Mouse (Mus musculus): ENCODE data around the gene Anxa2.

The Anxa2 gene

DNA sequence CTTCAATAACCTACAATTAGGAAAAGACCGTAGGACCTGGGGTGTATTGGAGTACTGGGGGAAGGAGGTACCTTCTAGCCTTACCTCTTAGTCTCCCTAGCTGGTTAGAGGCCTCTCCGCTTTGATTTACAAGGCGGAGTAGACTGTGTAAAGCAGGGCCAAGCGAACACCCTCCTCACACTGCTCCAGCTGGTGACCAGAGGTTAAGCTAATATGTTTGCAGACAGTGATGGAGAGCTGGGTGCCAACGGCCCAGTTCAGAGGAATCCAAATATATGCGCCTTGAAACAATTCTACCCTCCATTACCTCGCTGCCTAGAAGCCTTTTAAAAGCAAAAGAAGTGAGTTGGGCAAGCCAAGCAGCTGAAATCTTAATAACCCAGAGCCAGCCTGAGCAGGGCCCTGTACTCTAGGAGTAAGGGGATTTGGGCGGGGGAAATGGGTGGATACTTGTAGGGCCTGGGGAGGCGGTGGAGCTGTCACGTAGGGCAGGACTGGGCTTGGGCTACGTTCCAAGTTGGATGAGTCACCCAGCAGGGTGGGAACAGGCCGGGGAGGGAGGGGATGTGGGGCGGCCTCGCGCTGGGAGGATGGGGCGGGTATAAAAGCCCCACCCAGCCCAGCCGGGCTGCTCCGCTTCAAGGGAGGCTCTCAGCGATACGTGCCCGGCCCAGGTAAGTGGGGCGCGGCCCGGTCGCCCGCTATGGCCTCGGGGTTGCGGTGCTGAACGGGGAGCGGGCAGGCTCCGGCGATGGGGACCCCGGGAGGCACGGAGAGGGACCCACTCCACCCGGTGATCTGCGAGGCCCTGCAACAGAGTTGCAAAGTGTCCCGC, at the start of gene Anxa2:
Gene Anxa2, plus strand, starts transcription at position 555 of the 835 bp plus-strand sequence.
- peak; percentile 48 to 50 for DNase-seq (ENCODE audit: low spot score in 2 of 2)

DNA sequence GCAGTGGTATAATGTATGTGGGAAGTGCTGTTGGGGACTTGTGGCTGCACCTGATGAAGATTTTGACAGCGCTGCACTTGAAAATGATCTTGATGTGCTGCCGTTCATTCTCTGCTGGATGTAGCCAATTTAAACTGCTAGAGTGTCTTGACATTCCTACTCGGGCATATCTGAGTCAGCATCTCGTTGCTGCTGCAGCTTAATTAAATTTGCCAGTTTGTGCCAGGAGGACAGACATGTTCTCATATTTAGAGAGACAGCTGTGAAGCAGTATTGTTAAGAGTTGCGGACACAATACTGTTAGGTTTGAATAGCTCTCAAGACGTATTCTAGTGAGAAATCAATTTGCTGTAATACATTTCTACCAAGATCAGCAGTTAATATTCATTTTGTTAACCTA, 48.7 kb upstream of the Anxa2 start:
- no peak for DNase-seq (ENCODE audit: low spot score in 2 of 2)

DNA sequence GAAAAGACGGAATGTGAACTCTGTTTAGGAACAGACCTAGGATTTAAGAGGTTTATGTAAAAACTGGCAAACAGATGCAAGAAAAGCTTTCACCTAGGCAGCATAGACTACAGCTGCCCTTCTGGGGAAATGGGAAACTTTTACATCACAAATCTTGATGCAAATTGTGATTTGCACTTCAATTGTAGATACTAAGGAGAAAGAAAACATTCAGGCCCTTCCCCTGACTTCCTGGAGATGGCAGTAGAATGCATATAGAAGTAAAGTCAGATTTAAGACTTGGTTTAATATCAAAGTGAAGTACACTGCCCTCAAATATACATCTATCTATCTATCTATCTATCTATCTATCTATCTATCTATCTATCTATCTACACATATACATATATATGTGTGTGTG, 33.9 kb upstream of the Anxa2 start:
- peak in 1 of 2 experiments; percentile 20 for DNase-seq (ENCODE audit: low spot score in 2 of 2)

DNA sequence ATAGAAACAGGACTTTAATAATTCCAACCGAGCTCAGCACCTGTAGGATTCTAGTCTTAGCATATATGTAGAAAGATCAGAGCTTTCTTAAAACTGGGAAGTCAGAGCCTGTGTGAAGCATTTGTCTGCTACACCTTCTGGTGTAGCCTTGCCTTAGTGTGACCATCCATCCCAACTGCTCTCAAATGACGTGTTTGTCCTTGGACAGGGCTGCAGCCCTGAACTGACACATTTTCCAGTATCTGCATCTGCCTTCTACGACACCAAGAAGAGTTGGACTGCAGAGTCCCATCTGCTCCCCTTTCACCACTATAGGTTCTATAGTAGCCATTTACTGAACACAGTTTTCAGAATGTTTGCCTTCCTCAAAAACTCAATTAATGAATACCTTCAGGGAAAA, 22.9 kb upstream of the Anxa2 start:
- DNase-seq (ENCODE audit: low spot score in 2 of 2) = no peak

DNA sequence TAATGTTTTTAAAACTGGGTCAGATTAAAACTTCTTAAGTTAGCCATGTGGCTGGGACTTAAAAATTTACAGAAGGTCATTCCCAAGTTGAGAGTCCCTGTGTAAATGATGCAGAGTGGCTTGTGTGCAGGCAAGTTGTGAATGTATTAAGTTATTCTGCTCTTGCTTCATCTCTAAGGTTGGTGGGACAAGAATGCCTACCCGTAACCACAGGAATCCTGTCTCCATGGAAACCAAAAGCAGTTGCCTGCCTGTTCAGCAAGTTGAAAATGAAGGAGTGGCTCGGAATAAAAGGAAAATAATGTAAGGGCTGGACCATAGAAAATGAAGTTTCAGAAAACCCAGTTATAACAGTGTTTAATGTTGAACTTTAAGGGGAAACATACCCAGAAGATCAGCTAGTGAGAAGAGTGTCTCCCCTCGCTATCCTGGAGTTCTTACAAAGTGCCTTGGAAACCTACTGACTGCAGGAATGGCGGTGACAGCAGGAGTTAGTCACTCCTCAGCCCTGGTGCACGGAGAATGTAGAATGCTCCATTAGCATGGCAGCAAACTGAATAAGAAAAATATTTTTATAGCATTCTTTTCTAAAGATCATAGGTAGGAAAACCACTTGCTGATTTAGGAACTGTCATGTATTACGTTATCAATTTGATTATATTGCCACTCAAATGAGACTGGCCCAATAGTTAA, 21.4 kb upstream of the Anxa2 start:
- DNase-seq (ENCODE audit: low spot score in 2 of 2) = no peak

DNA sequence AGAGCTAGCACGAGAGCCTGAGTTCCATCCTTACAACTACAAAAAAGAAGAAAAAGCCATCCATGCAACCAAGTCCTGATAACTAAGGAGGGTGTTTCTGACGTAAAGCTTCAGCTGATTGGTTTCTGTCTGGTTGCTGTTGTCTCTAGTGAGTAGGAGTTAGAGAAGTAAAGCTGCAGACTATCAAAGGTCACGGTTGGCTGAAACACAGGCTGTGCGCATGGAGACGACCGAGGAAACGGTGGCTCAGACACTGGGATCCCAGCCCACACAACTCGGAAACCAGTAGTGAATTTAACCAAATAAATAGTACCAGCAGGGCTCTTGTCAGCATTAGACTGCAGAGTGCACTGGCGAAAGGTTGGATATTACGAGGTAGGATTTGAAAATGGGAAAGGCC, 18.2 kb upstream of the Anxa2 start:
- DNase-seq (ENCODE audit: low spot score in 2 of 2) = no peak

DNA sequence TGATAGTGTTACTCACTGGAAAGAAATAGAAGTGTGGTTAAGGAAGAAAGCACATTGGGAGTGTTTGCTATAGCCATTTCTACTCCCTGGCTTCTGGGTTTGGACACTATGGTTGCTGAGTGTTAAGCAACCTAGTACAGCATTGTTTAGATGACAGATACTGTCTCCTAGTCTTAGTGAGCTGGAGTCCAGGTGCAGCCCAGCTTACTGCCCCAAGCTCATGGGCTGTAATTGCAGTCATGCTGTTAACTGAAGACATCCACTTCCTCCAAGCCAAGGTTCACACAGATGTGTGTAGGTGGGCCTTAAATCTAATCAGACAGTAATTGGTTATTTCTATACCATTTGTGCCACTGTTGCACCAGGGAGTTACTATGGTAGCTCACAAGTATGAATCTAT, 17.8 kb upstream of the Anxa2 start:
- no peak for DNase-seq (ENCODE audit: low spot score in 2 of 2)

DNA sequence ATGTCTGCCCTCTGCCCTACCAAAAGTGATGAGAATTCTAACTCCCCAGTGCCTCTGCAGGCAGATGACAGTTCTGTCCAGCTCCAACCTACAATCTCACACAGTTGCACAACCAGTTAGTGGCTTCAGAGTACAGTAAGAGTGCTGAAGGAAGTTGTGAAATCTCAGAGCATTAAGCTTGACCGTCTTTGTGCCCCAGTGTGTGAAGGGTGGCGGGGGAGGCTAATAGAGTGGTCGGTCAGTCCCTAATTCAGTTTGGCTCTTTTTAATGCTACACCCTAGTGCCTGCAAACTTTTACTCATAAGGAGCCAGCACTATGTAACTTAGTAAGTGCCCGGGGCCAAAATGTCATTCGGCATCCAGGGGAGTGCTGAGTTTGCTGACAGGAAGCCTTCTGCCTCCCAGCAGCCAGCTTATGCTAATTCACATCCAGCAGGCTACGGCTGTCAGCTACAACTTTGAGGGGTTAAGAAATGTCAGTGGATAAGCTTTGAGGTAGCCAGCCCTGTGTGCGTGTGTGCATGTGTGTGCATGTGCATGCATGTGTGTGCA, 13.5 kb upstream of the Anxa2 start:
- DNase-seq (ENCODE audit: low spot score in 2 of 2) = peak in 1 of 2 experiments; percentile 38

DNA sequence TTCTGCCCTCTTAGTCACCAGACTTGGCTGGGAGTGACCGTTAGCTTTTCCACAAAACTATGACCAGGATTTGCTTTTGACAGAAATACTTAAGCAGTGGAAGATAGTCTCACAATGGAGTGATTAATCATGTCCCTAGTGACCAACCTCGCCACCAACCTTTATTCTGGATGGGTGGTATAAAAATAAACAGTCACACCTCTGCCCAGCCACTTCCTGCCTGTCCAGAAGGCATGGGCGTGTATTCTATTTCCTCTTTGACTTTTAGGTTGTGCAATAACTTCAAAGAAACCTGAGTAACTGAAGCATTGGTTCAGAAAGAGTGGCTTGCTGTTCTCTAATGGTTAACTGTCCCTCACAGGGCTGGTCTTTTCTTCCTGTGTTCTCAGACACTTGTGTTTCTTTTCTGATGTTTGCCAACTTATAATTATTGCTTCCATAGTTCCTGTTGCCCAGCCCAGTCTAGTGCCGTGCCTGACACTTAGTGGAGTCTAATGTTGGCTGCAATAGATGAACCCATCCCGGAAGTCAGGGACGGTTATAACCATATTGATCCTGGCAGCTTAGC, 10.9 kb upstream of the Anxa2 start:
- DNase-seq (ENCODE audit: low spot score in 2 of 2) = no peak

DNA sequence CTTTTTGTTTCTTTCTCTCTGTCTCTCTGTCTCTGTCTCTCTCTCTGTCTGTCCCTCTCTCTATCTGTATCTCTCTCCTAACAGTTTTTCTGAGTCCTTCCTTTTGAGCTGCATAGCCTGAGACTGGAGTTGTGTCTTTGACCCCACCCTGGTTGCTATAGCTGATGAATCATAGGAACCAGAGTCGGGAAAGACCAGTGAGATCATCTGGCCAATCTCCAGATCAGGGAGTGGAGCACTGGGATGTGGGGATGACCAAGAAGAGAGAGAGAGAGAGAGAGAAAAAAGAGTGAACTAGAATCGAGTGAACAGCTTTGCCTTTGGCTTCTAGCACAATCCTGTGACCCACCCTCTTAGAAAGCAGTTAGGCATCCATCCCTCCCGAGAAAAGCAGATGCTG, 10.2 kb upstream of the Anxa2 start:
- no peak for DNase-seq (ENCODE audit: low spot score in 2 of 2)

DNA sequence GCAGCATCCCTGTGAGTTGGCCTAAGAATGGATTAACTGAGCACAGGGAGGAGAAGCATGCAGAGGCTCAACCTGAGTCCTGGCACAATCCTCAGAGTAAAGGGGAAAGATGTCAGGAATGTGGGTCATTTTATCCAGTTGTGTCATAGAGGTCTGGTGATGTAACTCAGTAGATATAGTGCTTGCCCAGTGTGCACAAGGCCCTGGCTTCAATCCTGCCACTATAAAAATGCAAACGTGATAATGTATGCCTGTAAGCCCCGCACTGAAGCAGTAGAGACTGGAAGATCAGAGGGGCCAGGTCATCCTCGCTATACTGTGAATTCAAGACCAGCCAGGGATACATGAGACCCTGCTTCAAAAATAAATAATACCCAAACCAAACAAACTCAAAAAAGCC, 4.6 kb upstream of the Anxa2 start:
- DNase-seq (ENCODE audit: low spot score in 2 of 2) = no peak

DNA sequence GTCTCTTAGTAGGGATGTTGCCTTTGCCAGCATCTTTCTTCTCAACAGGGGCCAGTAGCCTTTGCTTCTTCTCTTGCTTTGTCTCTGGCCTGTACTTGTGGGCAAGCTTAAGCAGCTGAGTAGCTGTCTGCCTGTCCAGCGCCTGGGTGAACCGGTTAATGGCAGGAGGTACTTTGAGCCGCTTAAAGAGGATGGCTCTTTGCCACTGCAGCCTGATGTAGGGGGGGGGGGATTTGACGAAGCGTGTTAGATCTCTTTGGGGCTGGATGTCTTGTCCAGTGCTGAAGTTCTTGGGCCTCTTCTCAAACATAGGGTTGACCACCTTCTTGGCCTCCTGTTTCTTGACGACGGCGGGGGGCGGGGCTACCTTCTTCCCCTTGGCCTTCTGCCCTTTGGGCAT, 2.8 kb upstream of the Anxa2 start:
- no peak for DNase-seq (ENCODE audit: low spot score in 2 of 2)

DNA sequence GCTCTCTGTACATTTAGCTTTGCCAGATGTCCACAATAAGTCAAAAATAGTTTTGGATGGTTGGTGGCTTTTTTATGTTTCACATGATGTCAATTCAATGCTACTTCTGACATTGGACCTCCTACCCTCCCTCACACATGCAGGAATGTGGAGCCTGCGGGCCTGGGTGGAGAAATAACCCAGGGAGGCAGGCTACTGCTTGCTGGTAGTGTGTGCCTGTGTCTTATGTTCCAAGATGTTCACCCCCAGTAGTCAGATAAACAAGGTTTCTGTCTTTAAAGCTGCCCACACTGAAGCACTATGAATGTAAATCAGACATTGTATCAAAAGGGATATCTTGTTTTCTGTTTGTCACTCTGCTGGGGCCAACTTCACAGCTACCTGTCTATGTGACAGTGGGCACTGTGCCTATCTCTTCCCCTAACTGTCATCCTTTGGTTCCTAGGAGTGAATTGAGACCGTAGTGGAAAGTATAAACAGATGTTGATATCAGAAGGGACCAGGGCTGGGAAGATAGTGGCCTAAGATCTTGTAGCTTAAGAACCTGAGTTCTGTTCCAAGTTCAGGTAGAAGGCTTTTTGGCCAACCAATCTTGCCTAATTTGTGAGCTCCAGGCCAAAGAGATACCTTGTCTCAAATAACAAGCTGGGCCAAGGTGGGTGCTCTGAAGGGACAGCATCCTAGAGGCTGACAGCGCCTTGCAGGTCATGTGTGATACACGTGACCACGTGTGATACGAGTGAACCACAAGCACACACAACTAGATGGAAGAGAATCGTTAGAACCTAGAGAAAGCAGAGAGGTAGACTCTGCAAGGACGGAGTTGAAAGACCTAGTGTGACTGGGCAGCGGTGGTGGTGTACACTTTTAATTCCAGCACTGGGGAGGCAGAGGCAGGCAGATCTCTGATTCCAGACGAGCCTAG, 1.3 kb upstream of the Anxa2 start:
- DNase-seq (ENCODE audit: low spot score in 2 of 2) = no peak

DNA sequence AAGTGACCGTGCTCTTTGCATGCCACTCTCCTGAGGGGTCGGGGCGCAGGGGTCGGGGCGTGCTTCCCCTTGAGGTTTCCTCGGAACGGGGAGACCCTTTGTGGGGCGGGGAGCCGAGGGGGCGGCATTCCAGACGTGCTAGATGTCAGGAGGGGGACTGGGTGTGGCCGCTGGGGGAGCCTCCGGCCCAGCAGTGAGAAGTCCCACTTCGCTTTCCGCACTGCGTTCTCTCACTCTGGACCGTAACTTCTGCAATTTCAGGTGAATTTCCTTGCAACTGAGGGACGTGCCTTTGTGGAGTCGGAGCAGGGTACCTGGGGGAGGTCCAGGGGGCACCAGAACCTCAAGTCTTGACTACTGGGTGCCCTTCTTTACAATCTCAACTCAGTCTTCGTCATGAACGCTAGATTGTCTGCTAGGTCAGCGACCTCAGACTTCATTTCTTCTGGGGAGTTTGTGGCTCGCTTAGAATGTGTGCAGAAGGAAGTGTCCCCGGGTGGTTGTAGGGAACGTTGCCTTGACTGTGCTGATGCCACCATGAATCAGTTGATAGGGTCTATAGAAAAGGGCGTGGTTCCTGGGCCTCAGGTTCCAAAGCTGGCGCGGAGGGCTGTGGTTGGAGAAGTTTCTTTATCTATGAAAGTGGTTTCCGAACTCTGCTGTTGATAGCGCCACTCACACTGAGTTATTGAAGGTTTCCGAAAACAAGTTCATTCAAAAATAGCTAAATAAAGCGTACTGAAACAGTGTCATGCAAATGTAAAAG, 664 bp downstream of the Anxa2 start:
- DNase-seq (ENCODE audit: low spot score in 2 of 2) = peak in 1 of 2 experiments; percentile 41

DNA sequence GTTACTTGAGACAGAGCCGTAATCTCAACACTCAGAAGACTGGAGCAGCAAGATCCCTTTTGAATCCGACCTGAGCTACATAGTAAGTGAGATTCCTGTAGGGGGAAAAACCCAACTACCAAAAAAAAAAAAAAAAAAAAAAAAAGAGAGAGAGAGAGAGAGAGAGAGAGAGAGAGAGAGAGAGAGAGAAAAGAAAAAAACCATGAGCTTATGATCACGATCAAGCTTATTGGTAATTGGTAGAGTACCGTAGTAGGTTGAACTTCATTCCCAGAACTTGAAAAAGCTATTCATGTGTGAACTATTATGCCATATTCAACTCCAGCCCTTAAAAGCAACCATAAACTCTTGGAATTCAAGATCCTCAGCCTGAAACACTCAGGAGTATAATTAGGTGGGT, 1.3 kb downstream of the Anxa2 start:
- no peak for DNase-seq (ENCODE audit: low spot score in 2 of 2)

DNA sequence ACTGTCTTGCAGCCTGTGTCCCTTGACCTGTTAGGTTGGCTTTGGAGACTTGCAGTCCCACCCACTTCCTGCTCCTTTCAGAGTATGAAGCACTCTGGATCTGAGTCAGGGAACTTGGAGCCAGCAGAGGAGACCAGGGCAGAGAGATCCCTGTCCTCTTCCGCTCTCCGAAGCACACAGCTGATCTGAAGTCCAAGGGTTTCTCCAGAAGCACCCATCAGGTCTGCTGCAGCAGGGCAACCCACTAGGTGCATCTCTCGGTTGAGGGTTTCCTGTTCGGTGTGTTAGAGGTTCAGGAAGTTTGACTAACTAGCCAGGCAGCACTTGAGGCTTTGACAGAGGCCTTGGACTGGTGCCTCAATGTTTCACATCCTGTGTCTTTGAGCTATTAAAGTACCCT, 2.0 kb downstream of the Anxa2 start:
- DNase-seq (ENCODE audit: low spot score in 2 of 2) = no peak

DNA sequence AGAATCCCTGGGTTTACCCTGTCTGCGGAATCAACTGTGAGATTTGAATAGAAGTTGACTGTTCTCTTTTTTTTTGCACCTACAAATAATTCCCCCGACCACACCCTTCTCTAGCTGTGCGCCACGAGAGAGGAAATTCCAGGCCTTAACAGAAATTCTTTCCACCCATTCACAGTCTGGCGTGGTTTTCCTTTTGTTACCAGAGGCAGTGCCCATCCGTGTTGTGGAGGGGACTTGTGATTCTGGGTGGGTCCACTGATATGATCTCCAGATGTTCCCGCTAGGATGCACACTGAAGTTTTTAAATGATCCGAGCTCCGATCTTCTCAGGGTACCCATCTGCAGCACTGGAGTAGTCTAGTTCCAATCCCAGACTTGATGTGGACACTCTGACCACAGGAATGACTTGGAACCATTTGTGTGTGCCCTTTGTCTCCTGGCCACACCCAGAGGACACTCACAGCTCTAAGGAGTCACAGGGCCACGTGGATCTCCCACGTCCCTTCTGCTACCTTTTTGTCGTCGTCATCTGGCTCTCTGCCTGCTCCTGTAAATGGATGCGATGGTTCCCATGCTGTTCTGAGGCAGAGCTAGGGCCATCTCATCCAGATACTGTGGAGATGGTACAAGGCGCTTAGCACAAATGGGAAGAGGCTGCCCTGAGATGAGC, 3.1 kb downstream of the Anxa2 start:
- no peak for DNase-seq (ENCODE audit: low spot score in 2 of 2)

DNA sequence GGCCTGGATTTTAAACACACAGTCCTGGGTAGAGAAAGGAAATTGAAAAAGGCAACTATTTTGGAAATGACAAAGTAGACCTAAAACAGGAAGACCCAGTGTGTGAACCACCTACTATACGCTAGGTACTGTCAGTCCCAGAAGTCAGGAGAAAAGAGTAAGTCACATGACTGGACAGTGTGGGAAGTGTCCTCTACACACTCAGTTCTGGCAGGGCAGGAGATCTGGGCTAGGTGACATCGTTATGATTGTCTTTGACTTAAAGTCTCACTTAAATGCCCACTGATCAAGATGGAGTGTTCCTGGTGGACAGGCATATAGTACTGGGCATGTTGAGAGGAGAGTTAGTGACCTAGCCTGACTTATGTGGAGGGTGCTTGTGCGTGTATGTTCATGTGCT, 3.7 kb downstream of the Anxa2 start:
- DNase-seq (ENCODE audit: low spot score in 2 of 2) = no peak

DNA sequence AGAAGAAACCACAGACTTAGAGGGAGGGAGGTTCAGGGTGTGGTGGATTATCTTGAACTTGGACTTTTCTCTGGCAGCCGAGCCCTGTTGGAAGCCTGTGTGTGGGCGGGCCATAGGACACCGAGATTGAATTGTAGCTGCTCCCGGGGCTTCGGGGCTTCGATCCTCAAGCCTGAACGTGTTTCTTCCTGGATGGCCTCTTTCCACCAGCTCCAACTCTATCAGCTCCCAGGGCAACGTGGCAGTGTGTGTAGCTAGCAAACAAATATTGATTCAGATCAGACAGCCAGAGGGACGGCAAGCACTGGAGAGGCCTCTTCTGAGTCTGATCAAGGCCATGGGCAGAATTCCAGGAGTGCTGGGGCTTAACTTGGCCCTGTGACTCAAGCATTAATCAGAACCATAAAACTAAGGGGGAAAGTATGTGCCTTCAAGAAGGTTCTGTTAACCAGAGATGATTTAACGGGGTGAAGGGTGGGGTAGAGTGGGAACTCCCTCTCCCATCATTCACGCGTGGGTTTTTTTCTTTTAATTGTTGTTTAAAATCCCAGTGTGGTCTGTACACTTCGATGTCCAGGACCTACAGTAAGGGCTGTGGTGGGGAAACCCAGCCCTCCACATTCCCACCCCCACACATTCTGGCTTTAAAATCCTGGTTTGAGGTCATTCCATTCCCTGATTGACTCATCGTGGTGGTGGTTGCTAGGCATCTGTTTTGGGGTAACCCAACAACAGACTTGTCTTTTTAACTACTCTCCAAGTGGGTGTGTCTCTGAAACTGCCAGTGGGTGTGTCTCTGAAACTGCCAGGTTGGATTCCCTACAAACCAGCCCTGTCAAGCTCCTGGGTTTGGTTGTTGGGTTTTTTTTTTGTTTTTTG, 4.6 kb downstream of the Anxa2 start:
- DNase-seq (ENCODE audit: low spot score in 2 of 2) = no peak
